Mouse (Mus musculus) small intestine, adult 2 months (tissue): ENCODE results near the gene Prkag3. TPM values are rescaled to one million over a fixed set of nuclear protein-coding genes. Genes with fewer than 3 reads are reported as not detected.

Source experiments
- H3K27ac ChIP-seq: fragments of 200-500 bp; 2 replicates; pipeline ENCODE4 v1.5.1; 2012; ENCODE audit warnings: low read depth, low read length, control low read depth, inconsistent platforms; ENCODE audit not compliant: insufficient read depth
- H3K27me3 ChIP-seq: fragments of 200-500 bp; 2 replicates; pipeline ENCODE4 v1.6.1; 2012; ENCODE audit warnings: mild to moderate bottlenecking, moderate library complexity, low read length, inconsistent platforms; ENCODE audit not compliant: control insufficient read depth, insufficient read depth
- H3K36me3 ChIP-seq: fragments of 200-500 bp; 2 replicates; pipeline ENCODE4 v1.6.1; 2012; ENCODE audit warnings: mild to moderate bottlenecking, low read length, control low read depth, inconsistent platforms; ENCODE audit not compliant: control insufficient read depth, insufficient read depth
- H3K4me1 ChIP-seq: fragments of 200-500 bp; 2 replicates; pipeline ENCODE4 v1.6.1; 2012; ENCODE audit warnings: low read length, inconsistent platforms, mixed read lengths; ENCODE audit not compliant: control insufficient read depth, insufficient read depth, insufficient read length
- H3K4me3 ChIP-seq: fragments of 200-500 bp; 2 replicates; pipeline ENCODE4 v1.5.1; 2012; ENCODE audit warnings: low read depth, mild to moderate bottlenecking, control low read depth, inconsistent platforms, low read length, moderate library complexity
- CTCF ChIP-seq: fragments of 200-500 bp; IDR thresholded peaks from 2 replicates; pipeline ENCODE4 v1.5.1; 2012; ENCODE audit warnings: low read depth, mild to moderate bottlenecking, control low read depth, inconsistent platforms, low read length, moderate library complexity, mixed read lengths; ENCODE audit not compliant: insufficient replicate concordance, insufficient read length; ENCODE audit errors: extremely low read depth
- POLR2A ChIP-seq: fragments of 200-500 bp; IDR thresholded peaks from 2 replicates; pipeline ENCODE4 v1.6.1; 2012; ENCODE audit warnings: low read depth, mild to moderate bottlenecking, control low read depth, inconsistent platforms, low read length, moderate library complexity
- WGBS: fragments of 180-500 bp; shearing (Covaris S2); methylation state at CpG from one replicate; pipeline ENCODE4 v1.1.7; 2018; 5-methylcytosine and 5-hydroxymethylcytosine counted together
- polyA plus RNA-seq: library from polyadenylated mRNA; depleted of rRNA; stranded (reverse); fragments of >200 nt; gene quantifications from 2 replicates; pipeline ENCODE4 v1.2.3, GENCODE M21; 2012

The Prkag3 gene
- polyA plus RNA-seq, 1 experiment = 1.5 TPM

DNA sequence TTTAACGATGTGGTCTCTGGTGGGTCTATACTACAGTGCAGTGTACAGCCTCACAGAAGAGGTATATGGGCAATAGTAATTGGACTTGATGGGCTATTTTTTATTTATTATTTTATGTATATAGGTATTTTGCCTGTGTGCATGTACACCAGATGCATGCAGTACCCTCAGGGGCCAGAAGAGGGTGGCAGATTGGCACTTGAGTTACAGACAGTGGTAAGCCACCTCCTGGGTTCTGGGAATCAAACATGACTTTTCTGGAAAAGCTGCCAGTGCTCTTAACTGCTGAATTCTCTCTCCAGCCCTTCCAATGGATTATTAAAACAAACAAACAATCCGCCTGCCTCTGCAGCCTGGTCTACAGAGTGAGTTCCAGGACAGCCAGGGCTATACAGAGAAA, 25.3 kb downstream of the Prkag3 start:
- TF ChIP-seq CTCF (peak; percentile 53; the same call in 1 of the 2 replicates), POLR2A (no peak)
- 88% methylated on average over 2 of the region's 2 CpGs for WGBS
- no peaks in the 10 kb centered on the region for H3K27me3 ChIP-seq
- 0 out of 2 replicates have a peak, but pooled peaks cover 4% of the 10 kb centered on the region for H3K36me3 ChIP-seq
- H3K27ac ChIP-seq = no peak overlapping the region
- H3K4me1 ChIP-seq = peaks cover 9% of the 10 kb centered on the region; the same call in 1 of the 2 replicates
- H3K4me3 ChIP-seq = no peak overlapping the region

GRCm38 (mm10) chr1:74721657-74722056, 27.4 kb downstream of the Prkag3 start:
- 0 out of 2 replicates have a peak, but pooled peaks cover 4% of the 10 kb centered on the region for H3K36me3 ChIP-seq
- H3K27ac ChIP-seq = no peak overlapping the region
- TF ChIP-seq CTCF = no peak
- TF ChIP-seq POLR2A = no peak
- H3K27me3 ChIP-seq = no peaks in the 10 kb centered on the region
- WGBS = 62% methylated on average over 6 of the region's 6 CpGs
- H3K4me1 ChIP-seq = peaks cover 4% of the 10 kb centered on the region; the same call in 1 of the 2 replicates
- no peak overlapping the region for H3K4me3 ChIP-seq

DNA sequence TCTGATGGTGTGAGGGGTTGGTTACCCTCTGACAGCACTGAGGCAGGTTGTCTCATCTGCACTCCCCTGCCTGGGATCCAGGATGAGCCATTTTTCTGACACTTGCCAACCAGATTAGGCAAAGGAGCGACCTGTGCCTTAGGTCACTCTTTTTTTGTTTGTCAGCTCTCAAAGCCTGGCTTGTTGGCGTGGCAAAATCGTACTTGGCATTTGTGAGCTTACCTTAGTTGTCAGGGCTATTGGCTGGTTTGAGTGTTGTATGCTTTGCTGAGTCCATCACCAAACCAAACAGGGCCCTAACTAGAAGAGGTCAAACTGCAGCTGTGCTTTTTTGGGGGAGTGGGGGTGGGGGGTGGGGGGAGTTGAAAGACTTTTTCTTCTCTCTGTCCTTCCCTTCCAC, 29.7 kb downstream of the Prkag3 start:
- Histone ChIP-seq H3K27ac (no peak overlapping the region), H3K27me3 (no peaks in the 10 kb centered on the region), H3K4me1 (peaks cover 1% of the 10 kb centered on the region; the same call in 1 of the 2 replicates), H3K36me3 (0 out of 2 replicates have a peak, but pooled peaks cover 4% of the 10 kb centered on the region), H3K4me3 (no peak overlapping the region)
- TF ChIP-seq CTCF = no peak
- no peak for TF ChIP-seq POLR2A
- WGBS = 87% methylated on average over 3 of the region's 3 CpGs

DNA sequence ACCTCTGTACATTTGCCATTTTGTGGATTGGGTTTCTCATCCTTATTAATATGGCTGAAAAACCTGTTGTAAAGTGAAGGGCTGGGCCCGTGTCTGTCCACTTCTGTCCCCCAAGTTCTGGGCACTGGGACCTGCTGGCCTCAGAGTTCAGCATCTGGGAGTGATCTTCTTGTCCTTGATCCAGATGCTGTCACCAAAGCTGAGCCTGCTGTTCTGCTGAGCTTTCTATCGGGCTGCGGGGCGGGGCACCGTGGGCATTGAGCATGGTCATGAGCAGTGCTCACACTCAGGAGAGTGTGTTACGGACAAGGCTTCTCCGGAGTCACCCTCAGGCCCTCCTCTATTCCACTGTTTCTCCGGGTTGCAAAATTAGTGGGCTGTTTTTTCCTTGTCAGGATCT, 30.9 kb downstream of the Prkag3 start:
- 80% methylated on average over 8 of the region's 8 CpGs for WGBS
- Histone ChIP-seq H3K4me3 (no peak overlapping the region), H3K27me3 (no peaks in the 10 kb centered on the region), H3K4me1 (peaks cover 1% of the 10 kb centered on the region; the same call in 1 of the 2 replicates), H3K36me3 (0 out of 2 replicates have a peak, but pooled peaks cover 4% of the 10 kb centered on the region), H3K27ac (no peak overlapping the region)
- no peak for TF ChIP-seq POLR2A
- TF ChIP-seq CTCF = no peak

DNA sequence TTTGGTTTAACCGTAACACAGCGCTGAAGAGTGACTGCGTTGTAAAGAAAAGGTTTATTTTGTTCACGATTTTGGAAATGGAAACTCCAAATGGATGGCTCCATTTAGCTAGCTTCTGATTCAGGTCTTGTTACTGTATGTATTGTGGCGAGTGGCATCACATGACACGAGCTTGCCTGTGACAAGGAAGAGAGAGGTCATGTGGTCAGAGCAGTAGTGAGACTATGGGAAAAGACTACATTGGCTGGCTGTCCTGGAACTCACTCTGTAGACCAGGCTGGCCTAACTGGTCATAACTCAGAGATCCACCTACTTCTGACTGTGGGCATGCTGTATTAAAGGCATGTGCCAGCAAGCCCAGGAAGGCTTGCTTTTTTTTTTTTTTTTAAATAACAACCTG, 33.1 kb downstream of the Prkag3 start:
- Histone ChIP-seq H3K36me3 (0 out of 2 replicates have a peak, but pooled peaks cover 4% of the 10 kb centered on the region), H3K4me1 (peaks cover 4% of the 10 kb centered on the region; the same call in 1 of the 2 replicates), H3K4me3 (no peak overlapping the region), H3K27ac (no peak overlapping the region), H3K27me3 (no peaks in the 10 kb centered on the region)
- no peak for TF ChIP-seq POLR2A
- no peak for TF ChIP-seq CTCF
- 91% methylated on average over 6 of the region's 6 CpGs for WGBS

DNA sequence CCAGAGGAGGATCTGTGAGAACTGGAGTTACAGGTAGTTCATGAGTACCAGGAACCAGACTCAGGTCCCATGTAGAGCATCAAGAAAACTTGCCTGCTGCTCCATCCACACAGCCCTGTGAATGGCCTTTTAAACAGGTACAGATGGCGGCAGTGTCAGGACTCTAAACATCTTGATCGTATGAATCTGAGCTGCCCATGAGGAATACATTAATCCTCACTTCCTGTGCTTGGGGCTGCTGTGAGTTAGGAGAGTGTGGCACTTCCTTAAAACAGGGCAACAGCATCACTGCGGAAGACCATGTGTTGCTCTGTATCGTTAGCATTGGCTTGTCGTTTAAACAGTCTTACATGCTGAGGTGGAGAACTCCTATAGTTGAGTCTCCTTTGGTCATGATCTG, 33.6 kb downstream of the Prkag3 start:
- Histone ChIP-seq H3K27ac (no peak overlapping the region), H3K4me1 (peaks cover 4% of the 10 kb centered on the region; the same call in 1 of the 2 replicates), H3K36me3 (0 out of 2 replicates have a peak, but pooled peaks cover 4% of the 10 kb centered on the region), H3K27me3 (no peaks in the 10 kb centered on the region), H3K4me3 (no peak overlapping the region)
- TF ChIP-seq CTCF (no peak), POLR2A (no peak)
- WGBS = 77% methylated on average over 5 of the region's 5 CpGs

GRCm38 (mm10) chr1:74714967-74715366, 34.1 kb downstream of the Prkag3 start:
- H3K36me3 ChIP-seq = 0 out of 2 replicates have a peak, but pooled peaks cover 4% of the 10 kb centered on the region
- peak overlapping the region; percentile 21; the same call in 1 of the 2 replicates for H3K27ac ChIP-seq
- peak overlapping the region; percentile 89 for H3K4me3 ChIP-seq
- H3K27me3 ChIP-seq = no peaks in the 10 kb centered on the region
- TF ChIP-seq POLR2A = no peak
- TF ChIP-seq CTCF = no peak
- H3K4me1 ChIP-seq = peaks cover 4% of the 10 kb centered on the region; the same call in 1 of the 2 replicates
- WGBS = 45% methylated on average over 2 of the region's 2 CpGs
